In the genomic region with DNA sequence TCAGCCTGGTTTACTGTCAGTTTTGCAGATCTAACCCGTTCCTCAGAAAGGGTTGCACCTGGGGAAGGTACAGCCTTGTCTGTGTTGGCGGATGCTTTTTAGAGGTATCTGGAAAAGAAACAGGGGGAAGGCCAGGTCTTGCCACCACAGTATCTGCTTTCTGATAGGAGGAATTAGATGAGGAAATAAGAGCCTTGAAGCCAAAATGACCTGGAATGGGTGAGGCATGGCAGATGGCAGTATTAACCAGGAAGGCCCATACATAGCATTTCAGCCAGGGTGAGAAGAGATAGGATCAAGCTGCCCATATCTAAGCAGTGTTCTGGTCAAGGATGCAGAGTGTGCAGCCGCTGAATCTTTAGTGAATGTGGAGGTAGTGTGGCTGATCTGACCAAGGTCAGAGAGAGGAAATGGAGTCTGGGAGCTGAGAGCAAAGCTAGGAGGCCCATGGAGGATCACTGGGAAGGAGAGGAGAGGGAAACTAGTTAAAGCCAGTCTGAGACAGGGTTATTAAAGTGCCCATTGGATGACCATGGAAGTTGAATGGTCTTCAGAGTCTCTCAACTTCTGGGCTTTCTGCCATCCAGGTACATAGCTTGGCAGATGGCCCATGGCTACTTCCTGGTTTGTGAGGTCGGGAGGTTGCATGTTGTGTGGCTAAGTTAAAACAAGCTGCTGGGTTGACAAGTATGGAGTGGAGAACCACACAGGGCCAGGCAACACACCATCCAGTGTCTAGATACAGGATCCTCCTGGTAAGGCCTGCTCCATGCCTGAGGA, we compare ENCODE assay signal across 10 mouse cellular contexts. TPM values are rescaled to one million over a fixed set of nuclear protein-coding genes. Genes with fewer than 3 reads are reported as not detected.
A peak's percentile ranks its signal among the peaks of the same experiment; 100 is the strongest.
DNase-seq lines count a peak whose midpoint lies in the region; ATAC-seq lines count a peak whose summit lies in the region.
"Had no signal": no experiment of that assay in that cellular context is flagged by ENCODE, and none has a peak within 500 bp of the region (broad histone marks: within the 10 kb centered on the region; RNA-seq: fewer than 3 reads in every experiment).

No protein-coding gene starts in this region.

- no peak for DNase-seq in cerebellum, adult 11 months
- DNase-seq in hindbrain, embryonic 11.5 days (ENCODE audit: low spot score): no peak
- DNase-seq in cerebellum, adult 9-11 months: peak; percentile 58
- DNase-seq in lung, adult 18-20 months: peak; percentile 82 to 87
- no peak for DNase-seq in B cell, adult 2 months
- DNase-seq in gastrocnemius, adult 18-20 months (ENCODE audit: low spot score): no peak
- DNase-seq: gastrocnemius, postnatal 36 days had no signal

- peak; percentile 62 for ATAC-seq in cerebellum, adult (ENCODE audit: insufficient number of reproducible peaks, low FRiP score, low TSS enrichment)
- no peak for ATAC-seq in hindbrain, embryonic 13.5 days (ENCODE audit: low FRiP score)
- no peak for ATAC-seq in hindbrain, embryonic 11.5 days (ENCODE audit: low FRiP score)

- no peaks in the 10 kb centered on the region for H3K9me3 ChIP-seq in hindbrain, embryonic 13.5 days
- H3K9me3 ChIP-seq in hindbrain, embryonic 11.5 days (ENCODE audit: control insufficient read depth, low read length): no peaks in the 10 kb centered on the region

- H3K4me2 ChIP-seq in hindbrain, embryonic 13.5 days: no peak overlapping the region
- no peak overlapping the region for H3K4me2 ChIP-seq in hindbrain, embryonic 11.5 days (replicated peaks; ENCODE audit: low read depth, low read length)

- peaks cover 90% of the 10 kb centered on the region for H3K36me3 ChIP-seq in hindbrain, embryonic 13.5 days
- no peaks in the 10 kb centered on the region for H3K36me3 ChIP-seq in hindbrain, embryonic 11.5 days (ENCODE audit: control insufficient read depth, insufficient read depth, low read length)

- peak overlapping the region; percentile 60; the same call in 1 of the 2 replicates for H3K27ac ChIP-seq in hindbrain, embryonic 13.5 days
- H3K27ac ChIP-seq in hindbrain, embryonic 11.5 days (ENCODE audit: low read depth, low read length): no peak overlapping the region

- WGBS in hindbrain, embryonic 13.5 days: 91% methylated on average over 4 of the region's 4 CpGs
- WGBS in hindbrain, embryonic 11.5 days: 98% methylated on average over 4 of the region's 4 CpGs

- H3K27me3 ChIP-seq in hindbrain, embryonic 13.5 days: no peaks in the 10 kb centered on the region
- H3K27me3 ChIP-seq in hindbrain, embryonic 11.5 days (ENCODE audit: control insufficient read depth, insufficient read depth, low read length): no peaks in the 10 kb centered on the region

- no peak overlapping the region for H3K9ac ChIP-seq in hindbrain, embryonic 13.5 days
- H3K9ac ChIP-seq in hindbrain, embryonic 11.5 days (ENCODE audit: low read depth, low read length): no peak overlapping the region

- H3K4me3 ChIP-seq in hindbrain, embryonic 13.5 days: no peak overlapping the region
- no peak overlapping the region for H3K4me3 ChIP-seq in hindbrain, embryonic 11.5 days (ENCODE audit: low read depth, low read length)
- H3K4me3 ChIP-seq: myocyte had no signal

- H3K4me1 ChIP-seq in hindbrain, embryonic 13.5 days (replicated peaks): peaks cover 17% of the 10 kb centered on the region
- H3K4me1 ChIP-seq in hindbrain, embryonic 11.5 days (replicated peaks; ENCODE audit: control insufficient read depth, insufficient read depth, low read length): no peaks in the 10 kb centered on the region

RNA-seq across cellular contexts. Expression of a gene that starts 17.4 kb away (rescaled TPM):
- 49.1 and 55.8 TPM in 2 replicates for polyA plus RNA-seq in hindbrain, embryonic 13.5 days (2015; fragmentation: Nextera tagmentation; extraction: Ambion mirVana)
- polyA plus RNA-seq in hindbrain, embryonic 11.5 days (2014; fragmentation: Nextera tagmentation; extraction: Ambion mirVana): 24.2 and 25.6 TPM in 2 replicates
- 1 to 10 TPM; 8.0 to 8.8 TPM for total RNA-seq in gastrocnemius, adult 18-20 months (2021)

RNA-seq across cellular contexts. Expression of a gene that starts 20.3 kb away (rescaled TPM):
- polyA plus RNA-seq in hindbrain, embryonic 13.5 days (2015; fragmentation: Nextera tagmentation; extraction: Ambion mirVana): 89.3 and 94.9 TPM in 2 replicates
- polyA plus RNA-seq in hindbrain, embryonic 11.5 days (2014; fragmentation: Nextera tagmentation; extraction: Ambion mirVana): 29.8 and 35.3 TPM in 2 replicates
- 1 to 10 TPM; 4.5 to 5.5 TPM for total RNA-seq in gastrocnemius, adult 18-20 months (2021)

Comparison
In these comparisons a context has a peak if more than half of its experiments do, and no peak if none do; other contexts are left out.
1. DNase-seq: peak in cerebellum, adult 9-11 months (single experiment) and lung, adult 18-20 months (2 of 2); none in cerebellum, adult 11 months (single experiment), hindbrain, embryonic 11.5 days (single experiment), B cell, adult 2 months (0 of 2) and gastrocnemius, adult 18-20 months (single experiment).